27 mouse cellular contexts compared by ENCODE assay signal in the genomic region with DNA sequence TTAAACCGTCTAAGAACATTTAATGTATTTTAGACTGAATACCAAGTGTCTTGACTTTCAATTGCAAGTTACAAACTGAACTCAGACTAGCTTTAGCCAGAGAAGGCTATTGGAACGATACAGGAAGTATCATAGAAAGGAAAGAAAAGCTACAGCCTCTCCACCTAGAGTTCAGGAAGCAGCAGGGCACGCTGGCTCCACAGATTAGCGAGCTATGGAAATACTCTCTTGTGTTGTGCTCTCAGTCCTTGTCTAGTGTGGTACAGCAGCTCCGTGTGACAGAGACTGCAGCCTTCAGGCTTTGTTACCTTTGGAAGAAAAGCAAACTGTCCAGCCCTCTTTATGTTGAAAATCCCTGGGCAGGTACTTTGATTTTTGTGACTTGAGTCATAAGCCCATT.
DNase-seq lines count a peak whose midpoint lies in the region; ATAC-seq lines count a peak whose summit lies in the region.
"Had no signal": no experiment of that assay in that cellular context is flagged by ENCODE, and none has a peak within 500 bp of the region (broad histone marks: within the 10 kb centered on the region; RNA-seq: fewer than 3 reads in every experiment).

No protein-coding gene starts in this region.

- H3K27me3 ChIP-seq in megakaryocyte, embryonic 14.5 days (replicated peaks) = no peaks in the 10 kb centered on the region
- H3K27me3 ChIP-seq in intestine, embryonic 16.5 days (replicated peaks; ENCODE audit: control insufficient read depth, insufficient read depth, low read length) = no peaks in the 10 kb centered on the region
- H3K27me3 ChIP-seq: CH12.LX; embryonic facial prominence, embryonic 13.5 days; embryonic facial prominence, embryonic 15.5 days; forebrain, embryonic 13.5 days; forebrain, embryonic 15.5 days; Patski had no signal

- H3K9me3 ChIP-seq in megakaryocyte, embryonic 14.5 days = no peaks in the 10 kb centered on the region
- H3K9me3 ChIP-seq in intestine, embryonic 16.5 days (ENCODE audit: control insufficient read depth, low read length) = no peaks in the 10 kb centered on the region
- H3K9me3 ChIP-seq: embryonic facial prominence, embryonic 13.5 days; embryonic facial prominence, embryonic 15.5 days; forebrain, embryonic 13.5 days; forebrain, embryonic 15.5 days; G1E had no signal

- no peak for ATAC-seq in megakaryocyte, adult 5-6 weeks (ENCODE audit: poor library complexity, severe bottlenecking)
- no peak for ATAC-seq in intestine, embryonic 16.5 days
- ATAC-seq: activated CD4-positive, CD25-positive, alpha-beta regulatory T cell, adult 4 months; CD4-positive, CD25-positive, alpha-beta regulatory T cell, adult 4 months; forebrain, embryonic 13.5 days; forebrain, embryonic 15.5 days; Patski had no signal

- 89% methylated on average over 5 of the region's 5 CpGs for WGBS in intestine, embryonic 16.5 days

- DNase-seq in heart, adult 11 months = peak; percentile 72
- DNase-seq in heart, adult 8-10 months (ENCODE audit: low spot score) = no peak
- peak; percentile 52 for DNase-seq in gonadal fat pad, adult 2 months (ENCODE audit: low read depth)
- DNase-seq in neural tube, embryonic 10.5 days (ENCODE audit: extremely low spot score, low spot score) = no peak
- DNase-seq: adrenal gland, adult 8-10 months; adrenal gland, postnatal 14 days; adrenal gland, postnatal 36 days; B cell, adult 2 months; cerebellum, adult 11-12 months; cerebellum, adult 2 months; cerebellum, adult 9-10 months; cerebellum, postnatal 10 days; cerebellum, postnatal 25 days; embryo, embryonic 11 days had no signal

- no peak overlapping the region for H3K27ac ChIP-seq in intestine, embryonic 16.5 days (ENCODE audit: low read length)
- H3K27ac ChIP-seq: embryonic facial prominence, embryonic 13.5 days; embryonic facial prominence, embryonic 15.5 days; forebrain, embryonic 13.5 days; forebrain, embryonic 15.5 days had no signal

- H3K4me2 ChIP-seq in intestine, embryonic 16.5 days (ENCODE audit: low read depth, low read length) = no peak overlapping the region
- H3K4me2 ChIP-seq: embryonic facial prominence, embryonic 13.5 days; embryonic facial prominence, embryonic 15.5 days; forebrain, embryonic 13.5 days; forebrain, embryonic 15.5 days had no signal

- H3K4me1 ChIP-seq in megakaryocyte, embryonic 14.5 days = peaks cover 55% of the 10 kb centered on the region
- no peaks in the 10 kb centered on the region for H3K4me1 ChIP-seq in intestine, embryonic 16.5 days (ENCODE audit: control insufficient read depth, insufficient read depth, low read length)
- H3K4me1 ChIP-seq: embryonic facial prominence, embryonic 13.5 days had no signal

- peak overlapping the region; percentile 71 for H3K4me3 ChIP-seq in megakaryocyte, embryonic 14.5 days (replicated peaks)
- H3K4me3 ChIP-seq in intestine, embryonic 16.5 days (ENCODE audit: low read length) = no peak overlapping the region
- H3K4me3 ChIP-seq: embryonic facial prominence, embryonic 13.5 days; embryonic facial prominence, embryonic 15.5 days; erythroblast, embryonic 14.5 days; forebrain, embryonic 13.5 days; forebrain, embryonic 15.5 days had no signal

- peaks cover 37% of the 10 kb centered on the region for H3K36me3 ChIP-seq in megakaryocyte, embryonic 14.5 days (replicated peaks; ENCODE audit: low read length)
- no peaks in the 10 kb centered on the region for H3K36me3 ChIP-seq in intestine, embryonic 16.5 days (ENCODE audit: control insufficient read depth, insufficient read depth, low read length)
- H3K36me3 ChIP-seq: forebrain, embryonic 15.5 days had no signal

- H3K9ac ChIP-seq in intestine, embryonic 16.5 days (ENCODE audit: low read depth, low read length) = no peak overlapping the region
- H3K9ac ChIP-seq: embryonic facial prominence, embryonic 13.5 days; embryonic facial prominence, embryonic 15.5 days; forebrain, embryonic 13.5 days; forebrain, embryonic 15.5 days had no signal

Comparison
In these comparisons a context has a peak if more than half of its experiments do, and no peak if none do; other contexts are left out.
1. DNase-seq: peak in heart, adult 11 months (single experiment) and gonadal fat pad, adult 2 months (single experiment); none in heart, adult 8-10 months (single experiment) and neural tube, embryonic 10.5 days (single experiment).